Mouse (Mus musculus): ENCODE data around the gene Klhl5.

DNA sequence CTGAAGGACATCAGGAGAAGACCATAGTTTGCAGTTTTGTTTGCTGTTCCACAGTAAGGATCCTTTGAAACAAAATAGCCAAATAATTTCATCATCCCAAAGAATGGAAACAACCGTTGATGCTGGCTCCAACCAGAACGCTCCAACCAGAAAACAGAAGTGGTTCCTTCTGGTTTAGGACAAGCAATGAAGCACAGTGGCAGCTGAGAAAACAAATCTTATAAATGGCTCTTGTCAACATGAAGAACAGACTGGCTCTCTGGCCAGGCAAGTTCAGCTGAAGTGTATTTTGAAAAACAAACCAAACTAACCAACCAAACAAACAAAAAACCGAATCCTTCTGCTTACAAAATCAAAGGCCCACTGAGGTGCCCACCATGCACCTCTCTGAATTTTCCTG lies 17.6 kb upstream of the Klhl5 start:
- no peak for TF ChIP-seq CTCF (IDR thresholded peaks at IDR 0.05)
- TF ChIP-seq EP300 (IDR thresholded peaks at IDR 0.05), result no peak
